Mouse (Mus musculus): ENCODE data around the gene Adap2. TPM values are rescaled to one million over a fixed set of nuclear protein-coding genes. Genes with fewer than 3 reads are reported as not detected.

Gene Adap2
- polyA plus RNA-seq, 1 experiment from 2014 or later: 3.7 TPM

- H3K4me2 ChIP-seq: no peak overlapping the region
- no peaks in the 10 kb centered on the region for H3K27me3 ChIP-seq
- H3K9me3 ChIP-seq (replicated peaks): no peaks in the 10 kb centered on the region
- ATAC-seq (ENCODE audit: low read depth): no peak
- DNase-seq: no peak
- no peak overlapping the region for H3K4me3 ChIP-seq (replicated peaks)
- H3K4me1 ChIP-seq (replicated peaks): no peaks in the 10 kb centered on the region
- 79% methylated on average over 1 of the region's 1 CpGs for WGBS (ENCODE audit: insufficient replicate concordance)
- no peak overlapping the region for H3K27ac ChIP-seq
- no peak overlapping the region for H3K9ac ChIP-seq
- H3K36me3 ChIP-seq: peaks cover 2% of the 10 kb centered on the region
Observed at GRCm38 (mm10) chr11:80200326-80200725, 46.4 kb downstream of the Adap2 start.

GRCm38 (mm10) chr11:80202296-80202695 is 48.4 kb downstream of the Adap2 start:
- Histone ChIP-seq H3K36me3 (no peaks in the 10 kb centered on the region), H3K4me1 (replicated peaks) (no peaks in the 10 kb centered on the region), H3K4me3 (replicated peaks) (no peak overlapping the region), H3K27ac (no peak overlapping the region), H3K9me3 (replicated peaks) (no peaks in the 10 kb centered on the region), H3K4me2 (no peak overlapping the region), H3K27me3 (no peaks in the 10 kb centered on the region), H3K9ac (no peak overlapping the region)
- 67% methylated on average over 6 of the region's 6 CpGs for WGBS (ENCODE audit: insufficient replicate concordance)
- no peak for ATAC-seq (ENCODE audit: low read depth)
- DNase-seq: no peak

DNA sequence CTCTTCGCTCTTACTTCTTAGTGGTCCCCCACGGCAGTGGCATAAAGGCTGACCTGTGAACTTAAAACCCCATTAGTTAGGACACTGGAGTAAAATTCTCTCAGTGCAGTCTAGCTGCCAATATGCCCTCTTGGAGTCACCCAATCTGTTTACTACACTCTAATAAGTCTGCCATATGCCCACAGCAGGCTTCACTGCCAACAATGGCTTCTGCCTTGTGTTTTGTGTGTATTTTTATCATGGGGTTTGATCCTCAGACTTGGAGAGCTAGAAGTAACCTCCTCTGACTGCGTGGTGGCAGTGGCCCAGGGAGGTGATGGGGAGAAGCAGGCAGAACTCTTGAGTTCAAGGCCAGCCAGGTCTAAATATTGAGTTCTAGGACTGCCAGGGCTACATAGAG is 50.1 kb downstream of the Adap2 start:
- 62% methylated on average over 3 of the region's 3 CpGs for WGBS (ENCODE audit: insufficient replicate concordance)
- H3K4me2 ChIP-seq: no peak overlapping the region
- ATAC-seq (ENCODE audit: low read depth) (no peak), DNase-seq (no peak)
- H3K4me3 ChIP-seq (replicated peaks): no peak overlapping the region
- no peak overlapping the region for H3K9ac ChIP-seq
- no peaks in the 10 kb centered on the region for H3K36me3 ChIP-seq
- no peaks in the 10 kb centered on the region for H3K9me3 ChIP-seq (replicated peaks)
- peaks cover 5% of the 10 kb centered on the region for H3K4me1 ChIP-seq (replicated peaks)
- H3K27me3 ChIP-seq: no peaks in the 10 kb centered on the region
- no peak overlapping the region for H3K27ac ChIP-seq

GRCm38 (mm10) chr11:80204941-80205340 is 51.0 kb downstream of the Adap2 start:
- Histone ChIP-seq H3K27ac (no peak overlapping the region), H3K9me3 (replicated peaks) (no peaks in the 10 kb centered on the region), H3K4me1 (replicated peaks) (peaks cover 7% of the 10 kb centered on the region), H3K4me3 (replicated peaks) (no peak overlapping the region), H3K27me3 (no peaks in the 10 kb centered on the region), H3K9ac (no peak overlapping the region), H3K4me2 (no peak overlapping the region), H3K36me3 (no peaks in the 10 kb centered on the region)
- DNase-seq: no peak
- WGBS (ENCODE audit: insufficient replicate concordance): 52% methylated on average over 5 of the region's 5 CpGs
- ATAC-seq (ENCODE audit: low read depth): no peak

DNA sequence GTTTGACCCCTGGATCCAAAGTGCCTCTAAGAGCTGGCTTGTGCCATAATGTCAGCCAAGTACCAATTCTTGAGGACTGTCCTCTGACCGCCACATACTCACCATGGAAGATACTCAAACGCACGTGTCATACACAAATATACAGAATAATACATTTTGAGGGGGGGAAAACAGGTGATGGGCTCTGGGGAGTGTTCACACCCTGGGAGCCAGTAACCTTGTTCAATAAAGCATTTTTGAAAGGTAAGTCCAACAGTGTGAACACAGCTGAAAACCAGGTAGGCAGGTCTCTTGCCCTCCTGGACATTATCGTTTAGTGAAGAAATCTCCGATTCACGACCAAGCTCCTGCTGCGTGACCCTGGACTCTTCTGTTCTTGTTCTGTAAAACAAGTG is 54.6 kb downstream of the Adap2 start:
- H3K9me3 ChIP-seq (replicated peaks): no peaks in the 10 kb centered on the region
- no peaks in the 10 kb centered on the region for H3K27me3 ChIP-seq
- WGBS (ENCODE audit: insufficient replicate concordance): 36% methylated on average over 7 of the region's 7 CpGs
- 0 out of 2 replicates have a peak overlapping the region, but pooled peaks have one; percentile 30 for H3K9ac ChIP-seq
- ATAC-seq (ENCODE audit: low read depth): no peak
- H3K36me3 ChIP-seq: no peaks in the 10 kb centered on the region
- H3K4me3 ChIP-seq (replicated peaks): peak overlapping the region; percentile 87
- peak overlapping the region; percentile 77 for H3K4me2 ChIP-seq
- no peak for DNase-seq
- peaks cover 31% of the 10 kb centered on the region for H3K4me1 ChIP-seq (replicated peaks)
- H3K27ac ChIP-seq: no peak overlapping the region; the same call in 1 of the 2 replicates

GRCm38 (mm10) chr11:80208860-80209800 is 55.2 kb downstream of the Adap2 start, which contains the start of gene Rhot1:
Rhot1 (plus strand) TSS chr11:80209019.
- ATAC-seq (ENCODE audit: low read depth): peak; percentile 95

DNA sequence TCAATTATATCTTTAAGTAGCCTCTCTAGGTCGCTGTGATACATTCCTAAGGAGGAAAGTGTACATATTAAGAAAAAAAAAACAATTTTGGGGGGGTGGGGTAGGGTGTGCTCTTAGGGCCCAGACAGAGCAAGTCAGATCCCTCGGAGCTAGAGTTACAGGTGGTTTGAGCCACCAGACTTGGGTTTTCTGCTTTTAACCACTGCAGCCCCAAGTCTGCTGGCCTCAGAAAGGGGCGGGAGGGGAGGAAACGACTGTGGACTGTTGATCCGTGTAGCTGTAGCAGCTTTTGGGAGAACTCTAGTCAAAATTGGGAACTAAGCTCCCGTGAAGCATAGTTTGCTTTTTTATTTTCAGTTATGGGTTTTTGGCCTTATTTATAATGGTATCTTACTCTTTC is 56.4 kb downstream of the Adap2 start:
- 17% methylated on average over 6 of the region's 6 CpGs for WGBS (ENCODE audit: insufficient replicate concordance)
- Histone ChIP-seq H3K4me3 (replicated peaks) (peak overlapping the region; percentile 87), H3K36me3 (peaks cover 8% of the 10 kb centered on the region; the same call in 1 of the 2 replicates), H3K9ac (peak overlapping the region; percentile 57; the same call in 1 of the 2 replicates), H3K9me3 (replicated peaks) (no peaks in the 10 kb centered on the region), H3K27me3 (no peaks in the 10 kb centered on the region), H3K4me1 (replicated peaks) (peaks cover 31% of the 10 kb centered on the region), H3K27ac (no peak overlapping the region), H3K4me2 (peak overlapping the region; percentile 77)
- ATAC-seq (ENCODE audit: low read depth) (no peak), DNase-seq (no peak)

More at GRCm38 (mm10) chr11:80208860-80209800, 55.2 kb downstream of the Adap2 start, which contains the start of gene Rhot1:
- H3K4me3 ChIP-seq (replicated peaks): peak within 1 kb of the TSS; percentile 87
- H3K4me1 ChIP-seq (replicated peaks): peaks cover 31% of the 10 kb centered on the region
- peaks cover 4% of the 10 kb centered on the region; the same call in 1 of the 2 replicates for H3K36me3 ChIP-seq
- peak within 1 kb of the TSS; percentile 77 for H3K4me2 ChIP-seq
- no peaks in the 10 kb centered on the region for H3K27me3 ChIP-seq
- DNase-seq: peak; percentile 93
- peak within 1 kb of the TSS; percentile 95 for H3K9ac ChIP-seq
- no peaks in the 10 kb centered on the region for H3K9me3 ChIP-seq (replicated peaks)
- under 1% methylated on average over 78 of the region's 78 CpGs for WGBS (ENCODE audit: insufficient replicate concordance)
- peak within 1 kb of the TSS; percentile 94 for H3K27ac ChIP-seq

- H3K9ac ChIP-seq: no peak overlapping the region
- no peak overlapping the region for H3K4me2 ChIP-seq
- no peak overlapping the region for H3K27ac ChIP-seq
- DNase-seq (no peak), ATAC-seq (ENCODE audit: low read depth) (no peak)
- no peaks in the 10 kb centered on the region for H3K9me3 ChIP-seq (replicated peaks)
- H3K36me3 ChIP-seq: peaks cover 10% of the 10 kb centered on the region; the same call in 1 of the 2 replicates
- H3K27me3 ChIP-seq: no peaks in the 10 kb centered on the region
- H3K4me3 ChIP-seq (replicated peaks): no peak overlapping the region
- peaks cover 31% of the 10 kb centered on the region for H3K4me1 ChIP-seq (replicated peaks)
- 62% methylated on average over 2 of the region's 2 CpGs for WGBS (ENCODE audit: insufficient replicate concordance)
Observed at GRCm38 (mm10) chr11:80212282-80212681, 58.4 kb downstream of the Adap2 start.

DNA sequence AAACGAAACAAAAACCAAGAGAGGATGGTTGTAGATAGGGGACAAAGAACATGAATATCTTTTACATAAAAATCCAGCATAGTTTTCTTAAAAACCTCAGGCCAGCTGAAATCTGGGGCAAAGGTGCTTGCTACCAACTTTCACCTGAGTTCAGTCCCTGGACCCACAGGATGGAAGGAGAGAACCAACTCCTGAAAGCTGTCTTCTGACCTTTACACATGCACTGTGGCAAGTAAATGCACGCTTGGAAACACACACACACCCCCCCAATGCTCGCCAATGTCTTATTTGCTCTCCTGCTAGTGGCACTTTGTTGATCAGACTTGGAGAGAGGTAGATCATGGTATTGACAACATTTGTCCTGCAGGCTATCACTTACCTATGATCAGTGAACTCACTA is 61.4 kb downstream of the Adap2 start:
- Histone ChIP-seq H3K9ac (no peak overlapping the region), H3K27ac (no peak overlapping the region), H3K36me3 (peaks cover 15% of the 10 kb centered on the region), H3K27me3 (no peaks in the 10 kb centered on the region), H3K9me3 (replicated peaks) (no peaks in the 10 kb centered on the region), H3K4me1 (replicated peaks) (peaks cover 26% of the 10 kb centered on the region), H3K4me3 (replicated peaks) (no peak overlapping the region), H3K4me2 (no peak overlapping the region)
- DNase-seq (no peak), ATAC-seq (ENCODE audit: low read depth) (no peak)
- WGBS (ENCODE audit: insufficient replicate concordance): 68% methylated on average over 3 of the region's 3 CpGs

DNA sequence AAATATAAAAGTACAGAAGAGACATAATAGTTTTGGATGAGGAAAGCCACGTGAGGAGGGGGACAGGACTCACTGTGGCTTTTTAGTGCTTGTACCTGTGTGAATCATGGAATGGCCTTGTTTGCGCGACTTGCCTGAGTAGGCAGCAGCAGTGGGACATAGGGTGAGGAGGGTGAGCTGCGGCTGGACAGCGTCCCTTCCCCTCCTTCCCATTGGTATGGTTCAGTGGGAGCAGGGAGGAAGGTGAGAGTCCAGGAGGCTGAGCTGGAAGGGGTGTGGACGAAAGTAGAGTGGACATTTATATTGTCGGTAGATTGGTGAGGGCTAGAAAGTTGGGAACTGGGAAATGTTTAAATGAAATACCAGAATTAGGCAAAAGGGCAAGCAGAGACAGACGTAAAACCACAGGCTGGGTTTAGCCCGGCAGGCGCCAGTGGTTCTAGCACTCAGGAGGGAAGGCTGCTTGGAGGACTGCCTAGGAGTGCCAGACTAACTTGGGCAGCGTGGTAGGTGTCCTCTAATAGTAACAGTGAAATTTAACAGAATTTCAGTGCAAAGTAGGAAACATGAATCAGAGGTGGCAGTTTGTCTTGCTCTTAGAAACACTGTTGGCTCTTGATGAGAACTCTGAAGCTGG is 64.9 kb downstream of the Adap2 start:
- 79% methylated on average over 11 of the region's 11 CpGs for WGBS (ENCODE audit: insufficient replicate concordance)
- H3K27me3 ChIP-seq: no peaks in the 10 kb centered on the region
- H3K9me3 ChIP-seq (replicated peaks): no peaks in the 10 kb centered on the region
- no peak overlapping the region for H3K9ac ChIP-seq
- H3K36me3 ChIP-seq: peaks cover 34% of the 10 kb centered on the region
- ATAC-seq (ENCODE audit: low read depth) (no peak), DNase-seq (no peak)
- no peak overlapping the region for H3K4me3 ChIP-seq (replicated peaks)
- no peak overlapping the region for H3K27ac ChIP-seq
- H3K4me2 ChIP-seq: no peak overlapping the region
- H3K4me1 ChIP-seq (replicated peaks): peaks cover 5% of the 10 kb centered on the region

Measured in liver, embryonic 13.5 days (tissue).